Mouse (Mus musculus): ENCODE measurements around the gene 2700081O15Rik.
"Not testable (repeated sequence)": the region's sequence is repeated elsewhere in the genome, so short reads cannot be mapped to it uniquely, and the experiment has no call there.

Gene 2700081O15Rik

DNA sequence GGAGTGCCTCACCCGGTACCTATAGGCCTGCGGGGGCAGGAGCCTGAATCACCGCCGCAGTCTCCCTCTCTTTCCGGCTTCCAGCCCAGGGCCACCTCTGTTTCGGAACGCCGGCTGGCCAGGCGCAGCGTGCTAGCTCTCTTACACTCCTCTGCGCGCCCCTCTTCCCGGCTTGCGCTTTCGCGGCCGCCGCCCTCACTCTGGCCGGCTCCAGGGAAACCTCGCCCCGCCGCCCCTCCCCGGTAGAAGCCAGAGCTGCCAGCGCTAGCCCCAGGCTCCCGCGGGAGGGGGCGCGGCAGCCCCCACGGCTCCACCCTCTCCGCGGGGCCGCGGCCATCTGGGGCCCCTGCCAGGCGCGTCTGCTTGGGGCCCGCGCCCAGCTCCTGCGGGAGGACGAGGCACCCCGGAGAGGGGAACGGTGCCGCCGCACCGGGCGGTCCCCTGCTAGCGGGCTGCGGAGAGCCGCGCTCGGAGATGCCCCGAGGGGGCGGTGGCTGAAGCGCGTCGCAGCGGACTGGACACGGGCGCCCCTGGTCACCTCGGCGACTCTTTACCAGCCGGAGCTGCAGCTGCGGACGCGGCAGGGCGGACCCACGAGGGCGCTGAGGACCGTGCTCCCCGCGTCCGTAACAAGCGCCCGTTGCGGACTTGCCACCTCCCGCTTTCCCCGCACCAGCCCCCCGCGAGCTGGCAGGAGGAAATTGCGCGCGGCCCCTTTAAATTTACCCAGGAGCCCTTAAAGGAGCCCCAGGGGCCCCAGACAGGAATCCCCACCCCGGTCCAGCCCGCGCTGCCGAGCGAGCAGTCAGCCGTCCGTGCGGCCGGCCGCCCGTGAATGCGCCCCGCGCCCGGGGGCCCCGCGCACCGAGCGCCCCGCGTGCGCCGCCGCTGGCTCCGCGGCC, at the start of gene 2700081O15Rik:
Gene 2700081O15Rik, plus strand, starts transcription at position 792 of the 902 bp plus-strand sequence.
- DNase-seq (ENCODE audit: low spot score in 2 of 2): peak; percentile 64 to 84

DNA sequence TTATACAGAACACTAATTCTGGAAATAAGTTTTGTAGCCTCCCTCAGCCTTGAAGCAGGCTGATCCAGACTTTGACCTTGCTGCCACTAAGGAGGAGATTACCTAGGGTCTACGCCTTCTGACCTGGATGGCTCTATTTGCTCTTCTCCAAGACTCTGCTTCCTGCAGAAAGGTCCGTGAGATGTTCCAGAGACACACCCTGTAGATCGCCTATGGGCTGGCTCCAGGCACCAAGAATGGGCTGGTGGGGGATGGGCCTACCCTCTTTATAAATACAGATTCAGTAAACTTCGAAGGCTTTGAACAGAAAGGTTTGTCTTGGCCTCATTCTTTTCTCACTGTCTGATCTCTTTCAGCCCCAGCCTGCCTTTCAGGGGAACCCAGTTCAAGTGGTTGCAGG, 48.0 kb upstream of the 2700081O15Rik start:
- DNase-seq (ENCODE audit: low spot score in 2 of 2): not testable (repeated sequence)

DNA sequence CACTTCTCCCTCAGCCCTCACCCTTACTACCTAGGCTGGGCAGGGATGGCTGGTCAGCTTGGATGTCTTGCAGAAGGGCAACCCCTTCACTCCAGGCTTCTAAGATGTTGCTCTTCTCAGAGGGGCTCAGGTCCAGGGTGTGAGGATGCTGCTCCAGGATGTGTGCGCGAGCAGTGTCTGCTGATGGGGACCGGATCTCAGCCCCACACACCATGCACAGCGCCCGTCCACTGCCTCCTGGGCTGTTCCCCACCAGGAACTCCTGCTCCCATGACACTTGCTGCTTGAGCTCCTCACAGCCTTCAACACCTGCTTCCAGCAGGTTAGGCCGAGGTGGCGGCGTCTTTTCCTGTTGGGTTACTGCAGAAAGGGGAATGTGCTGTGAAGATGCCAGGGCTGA, 42.9 kb upstream of the 2700081O15Rik start:
- no peak for DNase-seq (ENCODE audit: low spot score in 2 of 2)

DNA sequence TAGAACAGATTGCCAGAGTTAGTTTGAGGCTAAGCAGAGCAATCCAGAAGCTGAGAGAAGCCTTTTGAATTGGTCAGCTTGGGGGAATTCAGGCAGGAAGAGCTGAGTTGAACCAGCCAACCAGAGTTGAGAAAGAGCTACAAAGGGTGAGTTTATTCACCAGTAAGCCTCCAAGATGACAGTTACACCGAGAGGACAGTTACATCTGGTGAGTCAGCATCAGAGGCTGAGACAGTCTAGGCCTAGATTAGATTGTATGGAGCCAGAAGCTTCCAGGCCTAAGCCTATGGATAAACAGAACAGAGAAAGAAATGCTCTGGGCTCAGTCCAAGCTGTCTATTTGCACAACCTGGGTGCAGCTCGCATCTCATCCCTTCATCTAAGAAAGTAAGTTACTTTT, 39.8 kb upstream of the 2700081O15Rik start:
- DNase-seq (ENCODE audit: low spot score in 2 of 2): no peak

DNA sequence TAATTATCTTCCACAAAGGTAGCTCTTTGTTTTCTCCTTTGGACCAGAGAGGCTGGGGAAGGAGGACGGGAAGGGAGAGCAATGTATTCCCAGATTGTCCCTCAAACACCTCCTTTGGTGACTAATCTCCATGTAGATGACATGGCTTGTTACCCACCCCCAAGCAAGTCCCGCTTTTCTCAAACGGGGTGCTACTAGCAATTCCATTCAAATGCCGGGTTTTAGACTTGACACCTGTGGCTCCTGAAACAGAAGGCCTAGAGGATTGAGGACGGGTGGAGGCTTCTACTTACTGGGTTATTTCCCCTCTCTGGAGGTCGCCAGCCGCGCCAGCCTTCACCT, 35.5 kb upstream of the 2700081O15Rik start:
- DNase-seq (ENCODE audit: low spot score in 2 of 2): no peak

DNA sequence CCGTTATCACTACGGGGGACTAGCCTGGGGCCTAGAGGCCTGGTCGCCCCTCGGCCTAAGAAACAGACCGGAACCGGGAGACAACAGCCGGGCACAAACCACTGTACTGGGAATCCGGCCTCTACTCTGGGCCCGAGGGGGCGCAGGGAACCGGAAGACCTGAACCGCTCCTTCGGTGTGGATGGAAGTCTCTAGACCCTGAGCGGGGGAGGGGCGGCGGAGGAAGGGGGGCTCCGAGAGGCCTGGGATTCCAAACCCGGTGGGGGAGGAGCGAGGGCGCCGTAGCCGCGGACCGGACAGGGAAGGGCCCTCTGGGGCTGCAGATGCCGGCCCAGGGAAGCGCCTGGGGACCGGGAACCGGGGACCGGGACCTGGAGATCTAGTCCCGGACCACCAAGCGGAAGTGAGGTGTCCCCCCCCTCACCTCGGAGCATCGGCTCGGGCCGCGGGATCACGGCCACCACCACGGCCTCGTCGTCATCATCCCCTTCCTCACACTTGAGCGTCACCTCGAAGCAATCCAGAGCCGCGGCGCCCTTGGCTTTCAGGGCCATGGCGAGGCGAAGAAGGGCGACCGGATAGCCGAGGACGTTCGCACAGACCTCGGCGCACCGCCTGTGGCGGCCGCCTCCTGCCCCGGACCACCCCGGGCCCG, 35.0 kb upstream of the 2700081O15Rik start:
- DNase-seq (ENCODE audit: low spot score in 2 of 2): peak; percentile 53 to 78

DNA sequence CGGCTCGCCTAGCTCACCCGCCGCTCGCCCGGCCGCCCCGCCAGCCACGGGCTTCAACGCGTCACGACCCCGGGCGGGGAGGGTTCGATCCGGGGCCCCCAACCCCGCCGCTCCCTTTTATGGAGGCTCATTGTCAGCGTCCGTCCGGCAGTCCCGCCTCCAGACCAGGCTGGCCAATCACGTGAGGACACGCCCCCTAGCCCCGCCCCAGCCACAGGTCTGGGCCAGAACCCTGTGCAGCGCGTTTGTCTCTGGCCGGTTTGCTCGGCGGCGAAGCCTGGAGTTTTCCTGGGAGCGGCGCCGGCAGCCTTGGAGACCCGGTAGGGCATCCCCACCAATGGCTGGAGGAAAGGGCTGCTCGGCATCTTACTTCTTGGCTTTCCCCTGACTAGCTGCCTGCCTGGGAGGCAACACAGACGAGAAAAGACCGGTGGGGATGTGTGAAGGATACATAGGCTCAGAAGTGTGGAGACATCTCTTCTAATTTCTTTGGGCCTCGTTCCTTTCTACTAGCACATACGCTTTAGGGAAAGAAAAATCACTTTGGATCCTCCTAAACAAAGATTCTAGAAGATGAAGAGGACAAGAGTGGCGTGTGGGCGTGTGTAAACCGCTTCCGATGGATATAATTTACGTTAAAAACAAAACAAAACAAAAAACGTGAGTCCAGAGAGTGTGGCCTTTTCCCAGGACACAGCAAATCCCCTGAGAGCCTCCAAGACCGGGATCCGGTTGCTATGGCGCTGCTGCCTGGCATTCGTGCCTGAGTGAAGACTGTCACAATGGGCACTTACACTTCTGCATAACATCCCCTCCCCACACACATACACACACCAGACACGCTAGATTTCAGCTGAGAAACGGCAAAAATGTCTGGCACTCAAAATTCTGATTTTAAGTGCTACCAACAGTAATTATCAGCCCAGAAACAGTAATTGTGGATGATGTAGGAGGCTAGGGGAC, 34.2 kb upstream of the 2700081O15Rik start, which contains the start of gene Spindoc:
Gene Spindoc, minus strand, starts transcription at position 92 of the 963 bp plus-strand sequence.
- DNase-seq (ENCODE audit: low spot score in 2 of 2): peak; percentile 99

DNA sequence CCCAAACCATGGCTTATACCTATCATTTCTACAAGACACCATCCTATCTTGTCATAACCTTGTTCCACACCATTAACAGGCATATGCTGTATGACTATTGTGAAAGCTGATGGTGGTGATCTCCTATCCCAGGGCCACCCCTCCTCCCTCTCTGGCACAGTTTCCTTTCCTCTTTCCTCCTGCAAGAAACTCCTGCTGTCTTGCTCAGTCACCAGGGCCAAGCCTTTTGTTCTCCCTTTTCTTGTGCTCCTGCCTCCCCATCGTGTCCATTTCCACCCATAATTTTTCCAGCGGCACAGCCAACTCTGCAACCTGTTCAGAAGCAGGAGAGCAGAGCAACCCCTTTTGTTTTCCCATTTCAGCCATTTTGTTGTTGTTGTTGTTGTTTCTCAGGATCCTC, 31.4 kb upstream of the 2700081O15Rik start:
- no peak for DNase-seq (ENCODE audit: low spot score in 2 of 2)

DNA sequence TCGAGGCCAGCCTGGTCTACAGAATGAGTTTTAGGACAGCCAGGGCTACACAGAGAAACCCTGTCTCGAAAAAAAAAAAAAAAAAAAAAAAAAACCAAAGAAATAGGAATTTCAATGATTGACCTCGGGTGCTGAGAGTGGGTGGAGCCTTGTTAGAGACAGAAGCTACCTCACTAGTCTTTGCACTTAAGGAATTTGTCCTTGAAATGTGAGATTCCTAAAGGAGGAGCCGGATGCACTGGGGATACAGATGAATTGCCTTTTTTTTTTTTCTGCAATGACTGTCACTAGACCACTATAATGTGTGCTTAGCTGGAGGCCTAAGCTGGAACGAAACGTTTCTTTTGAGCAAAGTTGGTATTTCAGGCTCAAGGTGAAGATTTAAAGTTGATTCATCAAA, 28.9 kb upstream of the 2700081O15Rik start:
- DNase-seq (ENCODE audit: low spot score in 2 of 2): no peak

DNA sequence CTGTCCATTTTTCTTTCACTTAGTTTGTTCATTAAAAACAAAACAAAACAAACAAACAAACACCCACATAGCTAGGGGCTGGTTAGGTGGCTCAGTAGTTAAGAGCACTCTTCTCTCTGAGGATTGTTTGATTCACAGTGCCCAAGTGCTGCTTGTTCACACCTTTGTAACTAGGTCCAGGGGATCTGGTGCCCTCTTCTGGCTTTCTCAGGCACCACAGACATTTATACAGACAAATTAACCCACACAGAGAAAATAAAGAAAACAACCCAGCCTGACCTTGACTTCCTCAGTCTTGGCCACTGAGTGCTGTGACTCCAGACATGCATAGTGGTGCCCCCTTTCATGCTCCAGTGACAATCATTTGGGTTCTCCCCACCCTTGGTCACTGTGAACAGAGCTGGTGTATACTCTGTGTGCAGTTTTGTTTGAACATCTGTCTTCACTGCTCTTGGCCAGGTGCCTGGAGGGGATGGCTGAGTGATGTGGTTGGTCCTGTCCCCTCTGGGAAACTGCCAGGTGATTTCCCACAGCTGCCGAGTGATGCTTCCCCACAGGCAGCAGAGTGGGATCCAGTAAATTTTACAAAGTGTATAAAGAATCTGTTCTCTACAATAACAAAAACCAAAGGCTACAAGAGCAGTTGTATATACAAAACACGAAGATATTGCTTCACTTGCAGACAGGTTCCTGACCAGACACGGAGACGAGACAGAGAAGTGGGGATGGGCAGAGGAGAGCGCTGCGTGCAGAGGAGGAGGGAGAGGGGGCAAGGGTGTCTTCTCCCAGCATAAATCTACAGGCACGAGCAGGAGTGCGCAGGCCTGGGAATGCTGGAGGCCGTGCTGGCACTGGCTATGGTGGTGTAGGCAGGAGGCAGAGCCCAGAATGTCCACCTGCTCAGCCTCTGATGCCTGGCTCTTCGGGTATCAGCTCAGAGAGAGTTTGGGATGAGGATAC, 20.3 kb upstream of the 2700081O15Rik start:
- not testable (repeated sequence) for DNase-seq (ENCODE audit: low spot score in 2 of 2)

DNA sequence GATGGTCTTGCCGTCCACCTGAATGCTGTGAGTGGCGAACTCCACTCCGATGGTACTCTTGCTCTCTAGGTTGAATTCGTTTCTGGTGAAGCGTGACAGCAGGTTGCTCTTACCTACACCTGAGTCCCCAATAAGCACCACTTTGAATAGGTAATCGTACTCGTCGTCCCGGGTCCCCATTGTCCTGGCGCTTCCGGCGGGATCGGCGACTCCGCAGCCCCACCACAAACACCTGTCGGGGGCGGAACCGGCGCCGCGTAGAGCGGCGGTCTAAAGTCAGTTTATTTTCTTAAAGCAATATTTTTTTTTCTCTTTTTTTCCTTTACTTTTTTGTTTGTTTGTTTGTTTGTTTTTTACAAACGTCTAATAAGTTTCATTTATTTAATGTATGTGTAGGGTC, 18.5 kb upstream of the 2700081O15Rik start:
- DNase-seq (ENCODE audit: low spot score in 2 of 2): not testable (repeated sequence)

DNA sequence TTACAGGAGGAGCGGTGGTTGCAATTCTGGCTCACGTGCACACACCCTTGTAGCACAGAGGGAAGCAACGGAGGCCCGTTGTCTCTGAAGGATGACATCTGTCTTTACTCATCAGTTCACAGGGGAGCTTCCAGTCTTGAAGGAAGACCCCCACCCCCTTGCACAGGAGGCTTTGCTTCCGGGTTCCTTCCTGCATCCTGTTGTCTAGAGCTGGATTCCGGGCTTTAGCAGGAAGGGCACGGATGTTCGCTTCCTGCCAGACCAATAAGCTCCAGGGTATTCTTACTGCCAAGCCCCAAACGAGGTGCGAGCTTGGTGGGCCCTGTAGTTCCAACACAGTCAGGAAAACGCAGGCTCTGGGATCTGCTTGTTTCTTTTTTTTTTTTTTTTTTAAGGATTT, 16.8 kb upstream of the 2700081O15Rik start:
- no peak for DNase-seq (ENCODE audit: low spot score in 2 of 2)

DNA sequence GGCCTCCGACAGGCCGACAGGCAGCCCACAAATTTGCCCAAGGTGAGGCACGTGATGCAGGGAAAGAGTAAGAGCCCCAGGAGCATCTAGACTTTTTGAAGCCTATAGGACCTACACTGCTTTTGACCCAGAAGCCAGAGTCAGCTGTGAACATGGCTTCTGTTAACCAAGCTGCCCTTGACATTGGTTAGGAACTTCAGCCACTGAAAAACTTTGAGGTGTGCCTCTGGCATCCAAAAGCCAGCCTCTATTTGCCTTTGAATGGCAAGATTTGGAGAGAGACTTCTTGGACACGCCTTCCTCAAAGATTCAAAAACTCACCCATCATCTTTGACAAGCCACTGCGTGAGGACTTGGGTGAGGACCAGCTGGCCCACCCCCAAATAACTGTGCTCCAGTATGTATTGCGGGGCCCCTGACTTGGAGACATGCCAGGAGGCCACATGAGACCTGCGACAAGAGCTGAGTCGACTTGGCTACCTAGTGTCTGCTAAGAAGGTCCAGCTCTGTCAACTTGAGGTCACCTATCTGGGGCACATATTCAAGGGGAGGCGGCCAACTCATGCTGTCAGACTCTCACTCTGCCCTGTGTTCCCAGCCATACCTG, 12.7 kb upstream of the 2700081O15Rik start:
- no peak for DNase-seq (ENCODE audit: low spot score in 2 of 2)

DNA sequence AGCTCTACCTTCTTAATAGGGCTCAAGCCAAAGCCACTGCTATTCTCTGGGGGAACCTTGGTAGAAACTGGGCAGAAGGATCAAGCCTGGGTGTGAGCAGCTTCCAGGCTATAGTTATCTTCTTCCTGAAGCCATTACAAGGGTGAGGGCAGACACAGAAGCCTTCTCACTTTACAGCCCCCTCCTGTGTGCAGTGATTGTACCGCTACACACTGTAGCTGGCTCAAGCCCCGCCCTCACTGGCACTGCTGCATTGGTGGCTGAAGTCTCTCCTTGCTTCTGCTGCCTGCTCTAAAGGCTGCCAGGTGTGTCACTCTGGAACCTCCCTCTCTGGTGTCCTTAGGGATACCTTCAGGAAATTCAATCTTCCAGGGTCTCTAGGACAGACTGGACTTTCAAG, 5.1 kb upstream of the 2700081O15Rik start:
- no peak for DNase-seq (ENCODE audit: low spot score in 2 of 2)

DNA sequence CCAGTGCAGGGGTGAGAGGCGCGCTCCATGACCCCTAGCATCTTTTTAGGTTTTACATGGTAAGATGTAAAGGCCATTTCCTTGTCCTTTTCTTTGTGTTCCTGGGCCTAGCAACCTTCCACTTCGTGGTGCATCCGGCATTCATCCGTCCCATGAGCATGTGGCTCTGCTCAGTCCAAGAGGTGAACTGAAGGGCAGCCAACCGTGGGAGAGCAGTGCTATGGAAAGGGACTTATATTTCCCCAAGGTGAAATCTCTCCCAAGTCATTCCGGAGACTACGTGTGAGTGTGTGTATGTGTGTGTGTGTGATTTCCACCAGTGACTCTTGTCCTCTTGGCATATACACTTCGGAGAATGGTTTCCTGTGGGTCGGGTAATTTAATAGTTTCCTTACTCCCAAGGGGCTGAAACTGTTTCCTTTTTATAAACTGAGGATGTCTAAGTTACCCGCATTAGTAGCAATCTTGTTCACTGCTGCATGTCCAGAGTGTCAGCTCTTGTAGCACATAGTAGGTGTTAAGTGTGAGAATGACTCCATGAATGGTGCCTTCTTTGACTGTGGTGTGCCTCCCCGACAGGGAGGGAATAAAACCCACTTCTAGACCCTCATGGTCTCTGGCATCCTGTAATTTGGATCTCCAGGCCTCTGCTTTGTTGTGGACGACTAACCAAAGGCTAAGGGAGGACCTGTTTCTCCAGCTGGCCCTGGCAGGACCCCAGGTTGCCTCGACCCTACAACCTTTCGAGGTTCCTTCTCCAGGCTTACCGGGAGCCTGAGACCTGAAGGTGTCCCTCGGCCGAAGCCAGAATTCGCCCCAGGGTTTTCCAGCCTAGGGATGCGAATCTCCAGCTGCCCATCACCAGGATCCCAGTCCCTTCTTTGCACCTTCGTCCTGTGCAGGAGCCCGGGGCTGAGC, 1.2 kb upstream of the 2700081O15Rik start:
- no peak for DNase-seq (ENCODE audit: low spot score in 2 of 2)

DNA sequence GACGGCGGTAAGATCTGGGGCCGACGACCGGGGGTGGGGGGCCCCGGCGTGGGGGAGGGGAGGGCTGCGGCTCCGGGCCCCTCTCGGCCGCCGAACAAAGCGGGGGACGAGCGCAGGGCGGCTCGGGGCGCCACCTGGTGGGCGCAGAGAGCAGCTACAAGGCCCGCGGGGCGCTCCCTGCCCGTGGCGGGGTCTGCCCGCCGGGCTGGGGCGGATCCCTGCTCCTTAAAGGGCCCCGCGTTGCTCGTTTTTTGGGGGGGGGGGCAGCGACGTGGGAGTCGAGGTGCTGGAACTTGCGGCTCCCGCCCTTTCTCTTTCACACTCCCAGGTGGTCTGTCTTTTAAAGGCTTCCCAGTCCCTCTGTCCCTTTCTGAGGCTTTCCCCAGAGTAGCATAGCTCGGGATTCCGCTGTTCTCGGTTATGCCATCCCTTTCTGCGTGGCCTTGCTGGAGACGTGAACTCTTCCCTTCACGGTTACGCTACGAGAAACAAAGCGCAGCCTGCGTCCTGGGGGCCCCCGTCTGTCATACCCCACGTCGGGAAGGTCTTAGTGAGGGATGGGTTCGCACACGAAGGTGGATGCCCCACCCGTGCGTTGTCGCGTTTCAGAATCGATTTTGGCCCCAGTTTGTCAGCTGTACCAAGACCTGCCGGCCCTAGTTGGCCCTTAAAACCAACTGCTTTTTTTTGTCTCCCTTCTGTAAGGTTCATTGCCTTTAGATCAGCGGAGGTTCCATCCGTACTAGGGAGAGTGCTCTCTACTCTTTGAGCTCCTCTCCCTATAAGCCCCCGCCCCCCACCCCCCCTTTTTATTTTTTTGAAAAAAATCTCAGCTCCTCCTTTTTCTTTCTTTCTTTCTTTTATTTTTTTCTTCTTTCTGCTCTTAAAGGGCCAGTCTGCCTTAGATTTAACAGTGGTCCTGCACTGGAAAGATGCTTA, 755 bp downstream of the 2700081O15Rik start:
- DNase-seq (ENCODE audit: low spot score in 2 of 2): peak; percentile 74 to 91

DNA sequence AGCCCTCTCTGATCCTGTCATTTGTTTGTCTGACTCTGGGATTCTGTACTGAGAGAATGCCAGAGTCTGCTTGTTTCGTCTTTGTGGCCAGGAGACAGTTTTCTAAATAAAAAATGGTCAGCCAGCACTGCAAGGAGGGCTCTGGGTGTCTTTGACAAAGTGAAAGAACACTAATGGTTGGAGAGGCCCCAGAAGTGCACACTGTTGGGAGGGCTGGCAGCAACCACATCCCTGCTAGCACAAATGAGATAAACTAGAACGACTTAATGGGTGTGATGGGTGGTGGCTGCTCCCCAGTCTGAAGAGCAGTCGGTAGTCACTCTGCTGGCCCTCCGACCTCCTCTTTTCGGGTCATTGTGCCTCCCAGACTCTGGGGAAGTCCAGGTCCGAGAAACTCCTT, 1.7 kb downstream of the 2700081O15Rik start:
- peak in 1 of 2 experiments; percentile 18 for DNase-seq (ENCODE audit: low spot score in 2 of 2)

DNA sequence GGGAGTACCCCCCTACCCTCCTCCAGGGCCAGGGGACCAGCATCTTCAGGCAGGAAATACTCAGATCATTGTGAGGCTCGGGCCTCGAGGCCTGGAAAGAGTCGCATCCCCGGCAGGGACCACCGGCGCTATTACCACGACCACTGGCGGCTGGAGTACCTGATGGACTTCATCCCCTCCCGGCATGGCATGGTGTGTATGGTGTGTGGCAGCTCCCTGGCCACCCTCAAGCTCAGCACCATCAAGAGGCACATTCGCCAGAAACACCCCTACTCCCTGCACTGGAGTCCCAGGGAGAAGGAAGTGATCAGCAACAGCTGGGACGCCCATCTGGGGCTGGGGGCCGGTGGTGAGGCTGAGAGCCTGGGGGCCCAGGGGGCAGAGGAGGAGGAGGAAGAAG, 2.7 kb downstream of the 2700081O15Rik start:
- DNase-seq (ENCODE audit: low spot score in 2 of 2): no peak
